Mouse (Mus musculus) MN1 (cell line): Measurements from ENCODE around the gene Ssbp3.

Experiments used
- DNase-seq: peaks from one replicate; pipeline ENCODE4 v3.0.0-alpha.2; 2016; ENCODE audit warnings: low spot score

Ssbp3 gene

DNA sequence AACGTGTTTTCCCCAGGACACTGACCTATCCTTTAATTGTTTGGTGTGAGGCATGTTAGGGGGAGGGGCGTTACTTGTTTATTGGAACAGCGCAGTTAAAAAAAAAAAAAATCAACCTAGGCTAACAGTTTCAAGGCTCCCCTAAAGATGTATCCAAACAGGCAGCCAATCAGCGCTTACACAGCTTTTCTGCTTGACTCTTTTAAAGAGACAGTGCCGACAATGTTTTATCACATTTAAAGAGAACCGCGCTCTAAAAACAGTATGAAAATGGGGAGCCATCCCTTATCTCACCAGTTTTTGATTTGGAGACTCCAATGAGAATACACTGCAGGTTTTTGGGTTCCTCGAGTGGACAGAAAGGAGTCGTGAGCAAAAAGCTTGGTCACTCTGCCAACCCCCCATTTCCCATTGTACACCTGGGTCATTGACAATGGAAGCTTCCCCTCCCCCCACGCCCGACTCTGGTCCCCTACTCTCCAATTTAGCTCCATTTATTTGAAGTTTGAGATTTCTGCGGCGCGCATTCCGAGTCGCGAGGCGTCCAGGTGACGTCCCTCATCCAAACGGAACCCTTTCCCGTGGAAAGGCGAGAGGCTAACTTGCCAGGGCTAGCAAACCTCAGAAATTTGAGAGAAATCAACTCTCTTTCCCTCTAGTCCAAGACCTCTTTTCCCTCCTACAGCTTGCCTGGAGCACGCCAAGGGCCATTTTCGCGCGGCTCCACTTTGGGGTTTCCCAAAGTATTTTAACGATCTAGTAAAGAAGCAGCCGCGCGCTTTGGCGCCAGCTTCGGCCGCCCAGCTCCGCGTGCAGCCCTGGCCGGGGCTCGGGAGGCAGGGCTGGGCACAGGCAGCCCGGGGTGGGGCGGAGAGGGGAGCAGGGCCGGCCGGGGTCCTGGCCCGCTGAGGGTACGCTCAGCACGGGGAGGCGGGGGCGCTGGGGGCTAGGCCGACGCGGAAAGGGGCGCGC lies at the start of gene Ssbp3:
Gene Ssbp3 (plus strand): TSS at position 501 of the 972 bp plus-strand sequence.
- DNase-seq: peak; percentile 83

DNA sequence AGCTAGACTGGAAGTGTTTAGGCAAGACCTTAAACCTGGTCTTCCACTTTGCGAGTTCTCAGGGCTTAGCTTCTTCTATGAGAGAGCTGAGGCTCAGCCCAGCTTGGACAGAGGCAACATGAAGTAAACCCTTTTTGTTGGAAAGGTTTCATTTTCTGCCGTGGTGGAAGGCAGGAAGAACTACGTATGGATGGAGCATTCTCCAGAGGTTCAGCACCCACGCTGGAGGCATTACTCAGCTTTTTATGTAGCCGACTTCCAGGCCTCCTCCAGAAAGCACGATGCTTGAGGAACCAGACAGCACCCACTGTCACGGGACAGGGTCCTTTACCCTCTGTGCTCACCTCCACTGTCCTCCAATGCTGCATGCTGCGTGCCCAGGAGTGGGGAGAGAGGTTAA lies 48.6 kb upstream of the Ssbp3 start:
- DNase-seq: no peak

DNA sequence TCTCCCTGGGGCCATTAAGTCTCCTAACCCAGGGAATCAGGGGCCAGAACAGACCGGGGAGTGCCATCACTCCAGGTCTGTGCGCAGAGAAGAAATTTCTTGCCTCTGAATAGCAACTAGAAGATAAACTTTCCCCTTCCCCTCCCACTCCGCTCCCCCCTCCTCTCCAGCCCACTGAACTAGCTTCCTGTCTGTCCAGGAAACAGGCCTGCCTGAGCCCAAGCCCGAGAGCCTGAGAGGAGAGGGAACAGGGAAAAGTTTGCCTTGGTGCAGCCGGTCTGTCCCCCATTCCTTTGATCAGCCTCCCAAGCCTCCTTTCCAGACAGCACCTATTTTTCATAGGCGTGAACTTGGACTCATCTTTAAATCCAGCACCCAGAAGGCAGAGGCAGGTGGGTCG lies 48.2 kb upstream of the Ssbp3 start:
- DNase-seq: no peak

DNA sequence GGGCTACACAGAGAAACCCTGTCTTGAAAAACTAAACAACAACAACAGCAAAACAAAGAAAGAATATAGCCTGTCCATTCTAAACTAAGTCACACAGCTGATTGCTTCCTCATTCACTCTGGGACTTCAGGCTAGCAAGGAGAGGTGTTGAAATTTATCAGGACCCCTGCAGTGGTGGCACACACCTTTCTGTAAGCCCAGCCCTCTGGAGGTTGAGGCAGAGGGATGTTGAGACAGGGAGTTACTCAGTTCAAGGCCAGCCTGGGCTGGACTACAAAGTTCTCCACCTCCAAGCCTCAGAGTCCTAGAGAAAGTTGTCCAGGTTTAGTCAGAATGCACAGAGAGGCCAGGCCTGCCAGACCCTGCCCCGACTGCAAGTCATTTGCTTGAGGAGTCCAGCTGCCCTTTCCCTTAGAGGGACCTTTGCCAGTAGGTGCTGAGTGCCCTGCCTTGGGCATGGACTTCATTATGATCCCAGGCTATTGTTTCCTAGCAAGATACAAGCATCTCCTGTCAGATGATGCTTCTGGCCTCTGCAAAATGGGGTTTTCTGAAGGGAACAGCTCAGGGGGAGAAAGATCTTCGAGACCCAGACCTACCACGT lies 47.6 kb upstream of the Ssbp3 start:
- no peak for DNase-seq

DNA sequence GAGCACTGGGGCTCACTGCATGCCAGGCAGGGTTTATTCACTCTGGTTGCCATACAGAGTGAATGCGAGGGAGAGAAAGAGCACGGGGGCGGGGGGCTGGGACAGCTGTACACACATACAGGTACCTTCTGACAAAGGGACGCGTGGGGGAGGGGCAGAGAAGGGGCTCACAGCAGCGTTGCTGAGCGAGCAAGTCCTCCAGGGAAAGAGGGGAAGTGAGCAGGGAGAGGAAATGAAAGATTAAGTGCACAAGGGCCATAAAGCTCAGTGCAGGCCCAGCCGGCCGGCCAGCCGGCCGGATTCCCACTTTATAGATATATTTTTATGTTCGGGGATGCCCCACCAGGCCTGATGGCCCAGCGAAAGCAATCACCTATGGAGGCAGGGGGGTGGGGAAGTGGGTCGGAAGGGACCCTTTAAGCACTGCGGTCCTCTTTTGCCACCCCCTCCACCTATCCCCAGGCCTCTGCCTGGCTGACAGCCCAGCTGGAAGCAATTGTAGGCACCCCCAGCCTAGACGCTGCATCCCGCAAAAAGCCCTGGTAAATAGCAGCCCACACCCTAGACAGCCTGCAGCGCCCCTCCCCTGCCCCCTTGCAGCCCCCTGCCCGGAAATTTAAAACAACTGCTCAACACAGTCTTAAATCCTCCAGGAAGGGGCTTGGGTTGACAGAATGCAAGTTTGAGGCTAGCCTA lies 44.9 kb upstream of the Ssbp3 start:
- DNase-seq: no peak

DNA sequence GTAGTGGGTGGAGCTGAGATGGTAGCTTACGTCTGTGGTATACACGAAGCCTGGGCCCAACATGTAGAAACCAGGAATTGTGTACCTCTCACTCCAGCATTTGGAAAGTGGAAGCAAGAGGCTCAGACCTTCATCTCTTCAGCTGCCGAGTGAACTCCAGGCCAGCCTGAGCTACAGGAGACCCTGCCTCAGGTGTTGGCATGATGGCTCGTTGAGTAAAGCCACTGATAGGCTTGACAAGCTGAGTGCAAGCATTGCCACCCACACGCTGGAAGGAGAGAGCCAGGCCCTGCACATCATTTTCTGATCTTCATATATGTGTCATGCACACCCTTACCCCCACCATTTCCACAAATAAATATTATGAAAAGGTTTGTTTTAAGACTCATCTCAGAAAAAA lies 44.1 kb upstream of the Ssbp3 start:
- DNase-seq: no peak

DNA sequence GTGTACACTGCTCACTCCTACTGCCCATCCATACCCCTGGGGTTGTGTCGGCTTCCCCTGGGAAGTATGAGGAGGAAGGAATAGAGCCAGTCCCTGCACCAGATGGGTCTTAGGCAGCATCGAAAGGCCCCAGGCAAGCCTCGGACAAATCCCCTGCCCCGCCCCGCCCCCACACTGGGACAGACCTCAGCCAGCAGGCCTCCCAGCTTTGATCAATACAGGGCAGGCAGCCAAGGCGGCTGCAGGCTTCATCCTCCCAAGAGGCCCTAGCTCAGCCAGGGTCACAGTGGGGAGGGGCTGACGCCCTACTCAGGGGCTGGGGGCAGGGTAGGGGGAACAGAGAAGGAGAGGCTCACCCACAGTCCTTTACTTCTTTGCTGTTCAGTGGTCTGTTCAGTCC lies 43.7 kb upstream of the Ssbp3 start:
- peak; percentile 79 for DNase-seq

DNA sequence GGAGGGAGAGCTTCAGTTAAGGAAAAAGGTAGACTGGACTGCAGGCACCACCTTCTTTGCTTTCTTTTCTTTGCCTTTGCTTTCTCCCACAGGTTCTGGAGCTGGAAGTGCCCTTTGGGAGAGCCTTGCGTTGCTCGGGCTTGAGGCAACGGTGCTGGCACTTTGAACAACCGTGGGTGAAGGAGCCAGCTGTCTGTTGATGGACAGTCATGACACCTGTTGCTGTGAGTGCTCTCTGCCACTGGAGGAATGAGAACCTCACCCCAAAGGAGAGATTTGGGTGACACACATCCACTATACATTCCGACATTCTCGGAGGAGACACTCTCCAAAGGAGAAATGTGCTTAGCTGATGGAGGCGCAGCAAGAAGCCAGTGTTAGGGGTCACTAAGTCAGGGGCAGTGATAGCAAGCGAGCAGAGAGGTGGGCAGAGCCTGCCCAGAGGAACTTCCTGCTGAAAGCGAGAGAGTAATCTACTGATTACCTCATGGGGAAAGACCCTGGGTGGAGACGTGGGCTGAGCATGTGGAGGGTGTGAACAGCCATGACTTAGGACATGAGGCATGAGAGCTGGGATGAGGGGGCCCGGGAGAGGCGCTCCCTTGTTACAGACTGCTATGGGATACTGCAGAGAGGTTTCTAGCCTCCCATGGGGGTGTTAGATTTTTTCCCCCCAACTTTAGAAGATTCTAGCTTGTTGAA lies 41.6 kb upstream of the Ssbp3 start:
- no peak for DNase-seq

DNA sequence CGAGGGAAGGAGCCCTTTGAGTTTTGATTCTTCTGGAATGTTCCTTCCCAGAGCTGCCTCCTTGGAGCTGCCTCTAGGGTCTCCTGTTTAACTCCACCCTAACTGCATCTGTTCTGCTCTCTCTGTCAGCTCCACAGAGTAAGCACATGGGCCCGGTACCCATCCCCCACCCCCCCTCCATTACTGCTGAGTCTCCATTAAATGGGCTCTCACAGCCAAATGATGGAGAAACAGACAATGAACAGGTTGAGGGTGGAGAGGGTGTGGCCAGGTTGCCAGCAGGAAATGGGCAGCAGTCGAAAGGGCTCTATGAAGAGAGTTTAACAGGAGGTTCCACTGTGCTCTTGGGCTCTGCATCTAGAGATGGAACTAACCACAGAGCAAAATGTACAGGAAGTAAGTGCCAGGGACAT lies 41.0 kb upstream of the Ssbp3 start:
- DNase-seq: no peak

DNA sequence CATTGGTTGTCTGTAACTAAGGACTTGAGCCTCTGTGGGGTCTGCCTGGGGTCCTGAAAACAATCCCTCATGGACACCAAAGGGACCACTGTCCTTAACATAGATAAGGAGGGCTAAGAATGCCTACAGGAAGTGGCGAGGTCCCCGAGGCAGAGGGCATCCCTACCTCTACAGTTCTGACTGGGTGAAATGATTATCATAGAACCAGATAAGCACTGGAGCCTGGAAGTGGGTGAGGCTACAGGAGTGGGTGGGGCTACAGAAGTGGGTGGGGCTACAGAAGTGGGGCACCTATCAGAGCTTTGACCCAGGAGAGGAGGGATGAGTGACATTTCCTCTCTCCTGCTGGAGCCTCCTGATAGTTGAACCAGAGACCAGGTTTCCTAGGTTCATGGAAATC lies 39.9 kb upstream of the Ssbp3 start:
- no peak for DNase-seq

DNA sequence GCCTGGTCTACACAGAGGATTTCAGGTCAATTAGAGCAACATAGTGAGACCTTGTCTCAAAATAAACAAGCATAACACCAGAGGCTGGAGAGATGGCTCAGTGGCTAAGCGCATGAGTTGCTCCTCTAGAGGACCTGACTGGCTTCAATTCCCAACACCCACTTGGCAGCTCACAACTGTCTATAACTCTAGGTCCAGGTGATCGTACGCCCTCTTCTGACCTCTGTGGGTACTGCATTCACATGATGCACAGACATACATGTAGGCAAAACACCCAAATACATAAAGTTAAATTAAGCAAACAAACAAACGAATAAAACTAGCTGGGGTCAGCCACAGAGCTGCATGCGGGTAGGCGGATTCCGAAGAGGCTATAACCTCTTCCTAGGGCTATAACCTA lies 36.0 kb upstream of the Ssbp3 start:
- no peak for DNase-seq

DNA sequence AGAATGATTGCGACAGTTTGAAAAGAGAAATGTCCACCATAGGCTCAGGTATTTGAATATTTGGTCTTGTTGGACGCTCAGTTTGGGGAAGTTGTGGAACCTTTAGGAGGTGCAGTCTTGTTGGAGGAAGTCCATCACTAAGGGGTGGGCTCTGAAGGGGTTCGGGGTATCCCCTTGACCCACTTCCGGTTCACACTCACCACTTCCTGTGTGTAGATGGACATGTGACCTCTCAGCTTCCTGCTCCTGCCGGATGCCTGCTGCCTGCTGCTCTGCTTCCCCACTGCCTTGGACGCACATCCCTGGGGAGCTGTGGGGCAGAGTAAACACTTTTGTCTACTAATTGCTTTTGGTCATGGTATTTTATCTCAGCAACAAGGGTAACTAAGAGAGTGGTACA lies 29.4 kb upstream of the Ssbp3 start:
- no peak for DNase-seq

DNA sequence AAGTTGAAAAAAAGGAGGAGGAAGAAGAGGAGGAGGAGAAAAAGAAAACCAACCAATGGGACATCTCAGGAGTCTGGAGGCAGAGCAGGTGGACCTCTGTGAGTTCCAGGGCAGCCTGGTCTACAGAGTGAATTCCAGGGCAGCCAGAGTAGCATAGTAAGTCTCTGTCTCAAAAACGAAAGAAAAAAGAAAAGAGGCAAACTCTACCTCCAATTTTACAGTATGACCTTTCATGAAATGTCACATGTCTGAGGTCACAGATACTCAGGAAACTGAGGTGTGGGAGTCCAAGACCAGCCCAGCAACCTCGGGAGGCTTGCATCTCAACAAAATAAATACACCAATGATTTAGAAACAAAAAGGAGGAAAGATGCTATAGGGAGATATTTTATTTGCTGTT lies 27.4 kb upstream of the Ssbp3 start:
- DNase-seq: no peak

DNA sequence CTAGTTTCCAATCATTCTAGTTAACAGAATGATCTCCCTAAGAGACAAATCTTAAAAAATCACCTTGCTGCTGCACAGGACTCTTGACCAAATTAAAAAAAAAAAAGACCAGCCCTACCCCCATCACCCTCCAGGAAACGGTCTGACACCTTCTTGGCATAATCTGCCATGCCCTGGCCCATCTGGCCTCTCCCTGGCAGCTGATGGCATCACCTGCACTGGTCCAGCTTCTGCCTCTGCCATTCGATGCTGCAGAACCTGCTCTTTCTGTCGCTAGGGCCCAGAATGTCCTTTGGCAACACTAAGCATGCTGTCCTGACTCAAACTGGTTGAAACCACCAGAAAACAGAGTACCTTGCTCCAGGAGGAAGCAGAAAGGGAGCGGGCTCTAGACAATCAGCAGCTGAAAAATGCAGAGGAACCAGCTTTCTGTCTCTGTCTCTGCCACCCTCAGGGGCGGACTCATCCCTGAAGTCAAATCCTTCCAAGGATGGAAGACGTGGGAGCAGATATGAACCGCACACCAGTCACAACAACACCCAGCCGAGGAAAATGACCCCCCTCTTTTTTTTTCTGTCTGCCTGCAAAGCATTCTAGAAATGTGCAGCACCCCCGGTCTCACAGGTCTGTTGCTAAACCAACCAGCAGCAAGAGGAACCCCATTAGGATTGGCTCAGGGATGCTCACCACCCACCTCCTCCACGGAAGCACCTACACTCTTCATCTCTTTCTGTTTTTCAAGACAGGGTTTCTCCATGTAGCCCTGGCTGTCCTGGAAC lies 24.0 kb upstream of the Ssbp3 start:
- peak; percentile 19 for DNase-seq

DNA sequence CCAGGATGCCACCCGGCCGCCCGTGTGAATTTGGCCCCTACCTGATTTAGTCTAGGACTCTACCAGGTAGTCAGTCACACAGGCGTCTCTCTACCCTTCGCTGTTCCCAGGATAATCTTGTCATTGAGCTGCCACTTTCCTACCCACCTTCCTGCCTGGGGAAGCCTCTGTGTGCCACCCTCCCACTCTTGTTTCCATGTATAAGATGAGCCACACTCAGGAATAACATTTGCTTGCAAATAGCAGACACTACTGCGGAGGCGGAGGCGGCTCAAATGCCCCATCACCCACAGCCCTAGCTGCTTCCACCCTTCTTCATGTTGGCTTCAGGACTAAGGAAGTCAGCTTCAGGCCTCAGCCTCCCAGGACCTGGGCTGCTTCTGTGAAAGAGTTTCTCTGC lies 14.4 kb upstream of the Ssbp3 start:
- DNase-seq: no peak

DNA sequence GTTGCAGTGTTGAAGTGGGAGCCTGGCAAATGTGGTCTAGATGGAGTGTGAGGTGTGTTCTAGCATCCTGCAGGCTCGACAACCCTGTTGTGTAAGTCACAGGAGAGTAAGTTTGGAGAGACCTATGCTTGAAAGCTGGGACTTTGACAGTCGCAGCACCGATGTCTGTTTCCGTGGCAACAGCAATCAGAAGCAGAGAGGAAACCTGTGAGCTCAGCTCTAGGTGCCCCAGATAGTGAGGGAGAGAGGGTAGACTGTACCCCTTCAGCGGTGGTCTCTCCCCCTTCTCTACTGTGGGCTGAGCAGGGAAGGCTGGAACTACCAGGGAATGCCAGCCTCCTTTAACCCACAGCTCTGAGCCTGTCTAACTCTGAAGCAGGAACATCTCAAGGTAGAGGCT lies 11.6 kb upstream of the Ssbp3 start:
- no peak for DNase-seq

DNA sequence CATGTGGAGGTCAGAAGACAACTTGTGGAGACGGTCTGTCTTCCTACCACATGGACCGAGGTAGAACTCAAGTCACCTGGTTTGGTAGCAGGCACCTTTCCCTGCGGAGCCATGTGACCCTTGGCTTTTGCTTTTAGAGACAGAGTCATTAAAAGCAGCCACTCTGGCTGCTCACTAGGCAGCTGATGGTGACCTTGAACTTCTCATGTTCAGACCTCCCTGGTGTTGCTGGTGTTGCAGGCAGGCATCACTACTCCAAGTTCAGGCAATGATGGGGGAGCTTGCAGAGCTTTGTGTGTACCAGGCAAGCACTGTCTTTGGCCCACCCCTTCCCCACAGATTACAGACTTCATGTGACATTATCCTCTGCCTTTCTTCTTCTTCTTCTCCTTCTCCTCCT lies 11.0 kb upstream of the Ssbp3 start:
- no peak for DNase-seq

DNA sequence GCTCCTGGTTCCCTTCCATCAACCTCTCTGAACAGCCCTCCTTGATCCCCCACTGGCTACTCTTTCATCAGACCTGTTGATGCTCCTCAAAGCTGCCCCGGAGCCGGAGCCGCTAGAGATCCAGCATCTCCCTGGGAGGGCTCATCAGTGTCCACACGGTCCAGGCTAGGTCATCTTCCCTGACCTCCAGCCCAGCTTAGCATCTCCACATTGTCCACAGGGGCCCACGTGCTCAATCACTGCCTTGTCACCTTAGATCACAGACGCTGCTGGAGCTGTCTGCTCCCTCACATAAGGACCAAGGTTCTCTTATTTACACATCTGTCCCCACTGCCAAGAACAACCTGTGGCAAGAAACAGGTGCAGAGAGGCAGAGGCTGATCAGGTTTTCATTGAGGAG lies 9.8 kb upstream of the Ssbp3 start:
- DNase-seq: no peak

DNA sequence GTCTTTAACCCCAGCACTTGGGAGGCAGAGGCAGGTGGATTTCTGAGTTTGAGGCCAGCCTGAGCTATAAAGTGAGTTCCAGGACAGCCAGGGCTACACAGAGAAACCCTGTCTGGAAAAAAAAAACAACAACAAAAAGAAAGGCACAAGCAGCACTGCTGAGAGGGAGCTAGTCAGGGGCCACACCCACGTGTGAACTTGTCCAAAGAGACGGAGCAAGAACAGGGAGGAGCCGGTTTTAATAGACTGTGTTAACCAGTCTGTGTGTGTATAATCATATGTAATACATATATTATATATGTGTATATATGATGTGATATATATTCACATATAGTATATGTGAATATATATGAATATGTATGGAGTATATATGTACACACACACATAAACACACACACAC lies 8.9 kb upstream of the Ssbp3 start:
- DNase-seq: no peak

DNA sequence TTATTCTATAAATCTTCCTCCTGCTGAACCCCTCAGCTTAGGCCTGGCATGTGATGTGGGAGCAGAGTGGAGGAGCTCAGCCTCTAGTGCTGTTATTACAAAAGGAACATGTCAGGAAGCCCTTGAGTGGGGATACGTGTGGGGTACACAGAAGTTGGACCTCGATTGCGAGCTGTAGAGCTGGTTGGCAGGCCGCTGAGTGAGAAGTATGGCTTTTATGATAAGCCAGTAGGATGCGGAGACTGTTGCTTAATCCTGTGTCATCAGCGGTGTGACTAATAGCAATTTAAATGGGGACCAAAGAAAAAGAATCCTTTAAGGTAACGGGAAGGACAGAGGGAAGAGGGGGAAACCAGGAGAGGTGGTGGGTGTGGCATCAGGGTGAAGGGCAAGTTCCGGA lies 8.3 kb upstream of the Ssbp3 start:
- DNase-seq: no peak

DNA sequence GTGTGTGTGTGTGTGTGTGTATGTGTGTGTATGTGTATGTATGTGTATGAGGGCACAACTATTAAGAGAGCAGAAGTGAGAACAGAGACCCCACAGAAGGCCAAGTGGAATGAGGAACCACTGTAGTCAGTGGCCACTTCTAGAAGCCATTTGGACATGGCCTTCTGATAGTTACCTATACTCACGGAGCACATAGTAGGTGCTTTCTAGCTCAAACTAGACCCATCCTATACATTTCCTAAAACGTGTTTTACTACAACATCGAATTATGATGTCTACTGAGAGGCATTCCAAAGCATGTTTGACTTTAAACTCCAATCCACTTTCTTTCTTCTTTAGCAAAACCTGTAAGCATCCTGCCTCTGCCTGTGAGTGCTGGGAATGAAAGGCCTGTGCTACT lies 4.6 kb upstream of the Ssbp3 start:
- no peak for DNase-seq
